Mouse (Mus musculus): ENCODE results near the gene 5330417C22Rik.

5330417C22Rik gene

DNA sequence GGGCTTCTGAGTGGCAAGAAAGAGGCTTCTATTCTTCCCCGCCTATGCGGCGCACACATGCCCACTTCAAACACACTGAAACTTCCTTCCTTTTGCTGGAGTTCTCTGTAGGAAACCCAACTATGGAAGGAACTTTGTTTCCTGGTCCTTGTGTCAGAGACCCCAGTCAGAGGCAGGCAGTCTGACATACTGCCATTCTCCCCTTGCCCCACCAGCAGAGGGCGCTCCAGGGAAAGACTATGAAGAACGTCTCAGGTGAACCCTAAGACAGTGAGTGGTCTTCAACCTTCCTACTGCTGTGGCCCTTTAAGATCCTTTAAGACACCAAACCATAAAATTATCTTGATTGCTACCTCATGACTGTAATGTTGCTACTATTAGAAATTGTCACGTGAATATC is 69.9 kb downstream of the 5330417C22Rik start:
- peak; percentile 40 for DNase-seq (ENCODE audit: low read depth)

GRCm38 (mm10) chr3:108458866-108459265 is 77.5 kb downstream of the 5330417C22Rik start:
- DNase-seq (ENCODE audit: low read depth), result no peak

DNA sequence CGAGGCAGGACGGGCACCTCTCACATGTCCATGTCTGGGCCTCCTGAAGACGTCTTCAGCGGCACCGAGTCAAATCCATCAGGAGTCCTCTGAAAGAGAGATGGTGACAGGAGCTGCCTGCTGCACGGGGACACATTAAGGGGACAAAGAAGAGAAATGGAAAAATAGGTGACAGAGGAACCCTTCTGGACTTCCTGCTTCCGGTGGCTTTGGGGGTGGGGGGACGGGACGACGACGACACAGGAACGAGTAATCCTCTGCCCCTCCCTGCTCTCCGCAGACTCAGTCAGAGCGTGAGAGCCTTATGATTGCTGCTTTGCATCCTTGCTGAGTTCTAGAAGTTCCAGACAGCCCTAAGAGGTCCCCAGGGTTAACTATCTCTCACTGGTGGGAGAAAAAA is 78.0 kb downstream of the 5330417C22Rik start:
- DNase-seq (ENCODE audit: low read depth), result no peak

DNA sequence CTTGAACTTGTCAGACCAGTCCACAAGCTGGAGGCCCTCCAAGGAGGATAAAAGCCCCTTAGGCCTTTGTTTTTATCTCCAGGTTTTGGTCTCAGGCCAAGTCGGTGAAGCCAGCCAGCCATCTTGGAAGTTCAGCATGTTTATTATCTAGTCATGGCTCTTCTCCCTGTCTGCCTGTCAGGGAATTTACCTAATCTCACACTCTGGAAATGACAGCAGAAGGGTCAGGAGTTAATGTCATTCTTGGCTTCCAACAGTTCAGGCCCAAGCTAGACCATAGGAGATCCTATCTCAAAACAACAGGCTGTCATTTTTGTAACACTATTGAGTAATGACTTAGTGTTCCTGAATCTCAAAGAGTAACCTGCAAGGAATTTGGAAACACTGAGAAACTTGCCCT is 82.2 kb downstream of the 5330417C22Rik start:
- no peak for DNase-seq (ENCODE audit: low read depth)

DNA sequence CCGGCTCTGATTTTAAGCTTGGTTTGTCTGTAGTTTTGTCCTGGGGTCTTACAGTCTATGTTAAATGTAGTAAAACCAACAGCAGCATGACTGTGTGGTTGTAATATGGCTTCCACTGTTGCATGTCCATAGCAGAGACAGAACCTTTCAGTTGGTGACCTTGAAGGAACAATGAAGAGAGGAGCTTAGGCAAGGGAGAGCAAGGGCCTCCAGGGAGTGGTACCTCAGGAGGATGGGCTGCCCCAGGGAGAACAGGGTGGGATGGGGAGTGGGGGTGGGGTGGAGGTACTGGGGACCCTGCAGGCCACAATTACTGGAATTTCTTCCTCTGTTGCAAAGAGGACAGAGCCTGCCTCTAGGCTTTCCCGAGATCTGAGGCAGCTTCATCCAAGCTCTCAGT is 84.4 kb downstream of the 5330417C22Rik start:
- no peak for DNase-seq (ENCODE audit: low read depth)

GRCm38 (mm10) chr3:108445366-108445705 is 91.0 kb downstream of the 5330417C22Rik start:
- no peak for DNase-seq (ENCODE audit: low read depth)

- DNase-seq (ENCODE audit: low read depth), result peak; percentile 85
Observed at GRCm38 (mm10) chr3:108444698-108445365, 91.5 kb downstream of the 5330417C22Rik start, which contains the start of gene Sars. Gene Sars (minus strand): TSS chr3:108445209.

DNA sequence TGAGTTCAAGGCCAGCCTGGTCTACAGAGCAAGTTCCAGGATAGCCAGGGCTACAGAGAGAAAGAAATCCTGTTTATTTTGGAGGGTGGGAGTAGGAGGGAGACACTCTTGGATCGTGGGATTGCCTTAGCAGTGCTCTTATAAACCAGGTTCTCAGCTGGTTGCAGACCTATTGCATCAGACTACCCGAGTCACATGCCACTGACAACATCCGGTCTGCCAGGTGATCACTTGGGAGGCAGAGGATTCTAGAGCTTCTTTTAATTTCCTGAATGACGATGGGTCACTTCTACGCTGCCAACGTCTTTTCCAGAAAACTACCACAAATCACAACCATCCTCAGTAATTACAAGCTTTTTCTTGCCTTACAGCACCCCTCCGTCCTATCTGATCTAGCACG is 92.3 kb downstream of the 5330417C22Rik start:
- DNase-seq (ENCODE audit: low read depth), result no peak

DNA sequence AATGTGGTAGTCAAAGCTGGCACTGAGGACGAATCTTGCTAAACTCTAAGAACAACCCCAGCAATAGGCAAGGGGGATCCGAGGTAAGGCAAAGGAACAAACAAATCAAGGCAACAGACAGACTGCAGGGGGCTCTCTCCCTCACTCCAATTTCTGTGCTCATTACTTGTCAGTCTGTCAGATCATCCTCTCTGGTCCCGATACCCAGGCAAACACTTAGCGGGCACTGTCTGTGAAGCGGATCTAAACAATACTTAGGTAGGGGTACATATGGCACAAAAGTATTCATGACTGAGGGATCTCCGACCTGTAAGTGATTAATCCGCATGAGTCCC is 100.0 kb downstream of the 5330417C22Rik start:
- DNase-seq (ENCODE audit: low read depth), result no peak

GRCm38 (mm10) chr3:108435701-108436379 is 100.5 kb downstream of the 5330417C22Rik start:
- DNase-seq (ENCODE audit: low read depth), result no peak

GRCm38 (mm10) chr3:108433881-108434495 is 102.3 kb downstream of the 5330417C22Rik start:
- no peak for DNase-seq (ENCODE audit: low read depth)

DNA sequence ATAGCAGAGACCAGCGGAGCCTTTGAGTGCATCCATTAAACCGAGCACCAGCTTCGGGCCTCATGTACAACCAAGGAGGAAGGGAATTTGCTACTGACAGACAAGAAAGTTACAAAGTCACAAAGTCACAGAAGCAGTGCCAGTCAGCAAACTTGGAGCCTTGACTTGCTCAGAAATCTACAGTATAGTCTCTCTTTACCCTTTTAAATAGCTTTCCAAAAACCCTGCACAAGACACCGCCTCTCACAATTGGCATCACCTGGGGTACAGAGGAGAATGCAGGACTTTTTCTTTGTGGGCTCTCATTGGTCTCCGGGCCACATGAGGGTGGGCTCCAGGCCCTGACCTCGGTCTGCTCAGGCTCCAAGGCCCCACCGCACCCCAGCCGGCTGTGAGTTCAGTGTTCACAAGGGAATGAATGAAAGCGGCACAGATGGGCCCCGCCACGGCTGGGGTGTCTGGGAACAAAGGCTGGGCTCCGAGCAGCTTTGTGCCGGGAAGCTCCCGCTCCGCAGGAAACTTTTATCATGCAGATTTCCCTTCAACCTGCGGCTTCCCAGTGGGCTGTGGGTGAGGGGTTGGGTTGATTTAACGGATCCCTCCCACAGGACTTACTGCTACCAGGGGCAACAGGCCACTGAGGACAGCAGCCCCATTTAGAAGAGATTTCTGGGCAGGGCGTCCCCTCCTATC is 103.0 kb downstream of the 5330417C22Rik start:
- no peak for DNase-seq (ENCODE audit: low read depth)

- DNase-seq (ENCODE audit: low read depth), result no peak
Observed at GRCm38 (mm10) chr3:108432542-108433187, 103.7 kb downstream of the 5330417C22Rik start.

GRCm38 (mm10) chr3:108425624-108426018 is 110.7 kb downstream of the 5330417C22Rik start:
- DNase-seq (ENCODE audit: low read depth), result no peak

DNA sequence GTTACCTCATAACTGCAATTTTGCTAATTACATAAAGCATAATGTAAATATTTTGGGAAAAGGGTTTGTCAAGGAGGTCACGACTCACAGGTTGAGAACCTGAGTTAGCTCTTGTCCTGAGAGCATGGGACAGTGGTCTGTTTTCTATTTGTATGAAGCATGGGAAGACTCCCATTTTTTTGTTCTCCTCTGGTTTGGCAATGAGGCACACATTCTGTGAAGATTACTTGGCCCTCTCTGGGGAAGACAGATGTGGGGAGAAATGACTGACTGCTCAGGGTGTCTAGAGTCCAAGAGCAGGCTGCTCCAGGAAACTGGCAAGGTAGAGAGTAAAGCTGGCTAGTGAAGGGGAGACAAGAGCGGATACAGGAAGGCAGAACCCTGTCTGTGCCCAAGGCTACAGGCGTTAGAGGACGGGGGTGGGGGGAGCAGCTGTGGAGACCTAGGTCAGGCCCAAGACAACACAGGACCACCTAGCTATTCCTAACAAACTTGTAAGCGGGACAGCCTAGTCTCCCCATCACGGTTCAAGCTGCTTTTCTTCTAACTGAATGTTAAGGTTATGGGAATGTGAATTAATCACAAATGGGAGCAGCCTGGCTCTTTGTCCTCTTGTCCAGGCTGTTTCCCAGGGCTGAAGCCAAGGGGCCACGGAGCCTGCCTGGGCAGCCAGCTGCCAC is 111.3 kb downstream of the 5330417C22Rik start:
- DNase-seq (ENCODE audit: low read depth), result no peak

- DNase-seq (ENCODE audit: low read depth), result no peak
Observed at GRCm38 (mm10) chr3:108423844-108424801, 112.2 kb downstream of the 5330417C22Rik start.

- DNase-seq (ENCODE audit: low read depth), result no peak
Observed at GRCm38 (mm10) chr3:108423006-108423405, 113.3 kb downstream of the 5330417C22Rik start.

DNA sequence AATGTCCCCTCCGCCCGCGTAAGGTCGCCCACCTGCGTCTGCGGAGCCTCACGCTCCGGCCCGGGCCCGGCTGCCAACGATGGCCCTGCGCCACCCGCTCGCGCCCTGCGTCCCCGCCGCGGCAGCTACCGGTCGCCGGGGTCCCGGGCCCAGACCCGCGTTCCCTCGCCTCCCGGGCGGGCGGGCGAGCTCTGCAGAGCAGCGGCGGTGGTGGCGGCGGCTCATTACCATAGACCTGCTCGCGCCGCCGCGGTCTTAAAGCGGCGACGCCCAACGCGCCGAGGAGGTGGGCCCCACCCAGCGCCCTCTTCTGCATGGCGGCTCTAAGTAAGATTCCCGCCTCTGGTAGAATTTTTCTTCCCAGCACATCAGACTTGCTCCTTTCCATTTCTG is 120.5 kb downstream of the 5330417C22Rik start:
- DNase-seq (ENCODE audit: low read depth), result peak; percentile 34

- no peak for DNase-seq (ENCODE audit: low read depth)
Observed at GRCm38 (mm10) chr3:108414857-108415830, 121.2 kb downstream of the 5330417C22Rik start, which contains the start of gene Celsr2. Gene Celsr2 (minus strand): TSS chr3:108415552.
